ENCODE assay signal across 9 mouse cellular contexts in the genomic region with DNA sequence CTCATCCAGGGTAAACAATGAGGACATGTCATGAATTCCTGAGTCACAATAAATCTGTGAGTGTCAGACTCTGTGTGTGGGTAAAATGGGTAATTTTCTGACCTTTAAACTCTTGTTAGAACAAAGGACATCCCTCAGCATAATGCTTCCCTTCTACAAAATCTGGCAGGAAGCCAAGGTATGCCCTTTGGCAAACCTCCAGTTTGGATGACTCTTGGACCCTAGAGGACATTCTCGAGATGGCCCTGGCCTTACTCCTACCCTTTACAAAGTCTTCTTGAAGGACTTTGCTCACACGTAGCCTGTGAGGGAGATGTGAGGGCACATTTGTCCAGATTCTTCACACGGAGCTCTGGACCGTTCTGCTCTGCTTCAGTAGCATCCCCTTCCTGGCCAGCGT.
DNase-seq lines count a peak whose midpoint lies in the region; ATAC-seq lines count a peak whose summit lies in the region.
"Had no signal": no experiment of that assay in that cellular context is flagged by ENCODE, and none has a peak within 500 bp of the region (broad histone marks: within the 10 kb centered on the region; RNA-seq: fewer than 3 reads in every experiment).

No protein-coding gene starts in this region.

- H3K9me3 ChIP-seq in heart, embryonic 11.5 days (replicated peaks; ENCODE audit: control insufficient read depth, low read length): no peaks in the 10 kb centered on the region
- no peaks in the 10 kb centered on the region for H3K9me3 ChIP-seq in intestine, embryonic 16.5 days (ENCODE audit: control insufficient read depth, low read length)
- no peaks in the 10 kb centered on the region for H3K9me3 ChIP-seq in forebrain, embryonic 16.5 days (ENCODE audit: control insufficient read depth, low read length)
- H3K9me3 ChIP-seq: midbrain, embryonic 12.5 days had no signal

- WGBS in heart, embryonic 11.5 days (ENCODE audit: insufficient replicate concordance): 40% methylated on average over 5 of the region's 5 CpGs
- WGBS in intestine, embryonic 16.5 days: 38% methylated on average over 5 of the region's 5 CpGs
- 70% methylated on average over 5 of the region's 5 CpGs for WGBS in forebrain, embryonic 16.5 days

- no peak overlapping the region for H3K27ac ChIP-seq in heart, embryonic 11.5 days (ENCODE audit: low read depth, low read length)
- H3K27ac ChIP-seq in intestine, embryonic 16.5 days (ENCODE audit: low read length): no peak overlapping the region
- no peak overlapping the region for H3K27ac ChIP-seq in forebrain, embryonic 16.5 days (ENCODE audit: low read length)
- H3K27ac ChIP-seq: midbrain, embryonic 12.5 days had no signal

- H3K27me3 ChIP-seq in heart, embryonic 11.5 days (ENCODE audit: control insufficient read depth, insufficient read depth, low read length): no peaks in the 10 kb centered on the region
- no peaks in the 10 kb centered on the region for H3K27me3 ChIP-seq in intestine, embryonic 16.5 days (replicated peaks; ENCODE audit: control insufficient read depth, insufficient read depth, low read length)
- H3K27me3 ChIP-seq in forebrain, embryonic 16.5 days (replicated peaks; ENCODE audit: control insufficient read depth, insufficient read depth, low read length): no peaks in the 10 kb centered on the region
- H3K27me3 ChIP-seq: midbrain, embryonic 12.5 days had no signal

- intact Hi-C loops in heart, postnatal 36 days (cut with DNase I): no loop called here

- ATAC-seq in heart, embryonic 11.5 days (replicated peaks; ENCODE audit: insufficient number of reproducible peaks, low FRiP score, low TSS enrichment): 0 out of 2 replicates have a peak, but pooled peaks have one; percentile 59
- peak; percentile 93 for ATAC-seq in intestine, embryonic 16.5 days
- ATAC-seq in frontal cortex, adult (ENCODE audit: low TSS enrichment): no peak
- ATAC-seq in forebrain, embryonic 16.5 days: no peak

- no peak overlapping the region for H3K4me2 ChIP-seq in heart, embryonic 11.5 days
- no peak overlapping the region for H3K4me2 ChIP-seq in intestine, embryonic 16.5 days (ENCODE audit: low read depth, low read length)
- no peak overlapping the region for H3K4me2 ChIP-seq in forebrain, embryonic 16.5 days (ENCODE audit: low read length)
- H3K4me2 ChIP-seq: midbrain, embryonic 12.5 days had no signal

- H3K4me1 ChIP-seq in heart, embryonic 11.5 days (ENCODE audit: control insufficient read depth, insufficient read depth, low read length): peaks cover 4% of the 10 kb centered on the region; the same call in 1 of the 2 replicates
- H3K4me1 ChIP-seq in intestine, embryonic 16.5 days (ENCODE audit: control insufficient read depth, insufficient read depth, low read length): peaks cover 6% of the 10 kb centered on the region; the same call in 1 of the 2 replicates
- no peaks in the 10 kb centered on the region for H3K4me1 ChIP-seq in forebrain, embryonic 16.5 days (replicated peaks; ENCODE audit: control insufficient read depth, insufficient read depth, low read length)
- H3K4me1 ChIP-seq: midbrain, embryonic 12.5 days had no signal

- H3K4me3 ChIP-seq in heart, embryonic 11.5 days (ENCODE audit: low read depth, low read length): no peak overlapping the region
- no peak overlapping the region for H3K4me3 ChIP-seq in intestine, embryonic 16.5 days (ENCODE audit: low read length)
- H3K4me3 ChIP-seq in forebrain, embryonic 16.5 days (replicated peaks; ENCODE audit: low read length): no peak overlapping the region
- H3K4me3 ChIP-seq: midbrain, embryonic 12.5 days had no signal

- no peak for DNase-seq in heart, postnatal 36 days
- peak; percentile 55 to 87 for DNase-seq in adrenal gland, adult (ENCODE audit: inconsistent age in 2 of 2, low spot score in 1 of 2)
- peak; percentile 58 for DNase-seq in lung, postnatal 14 days
- DNase-seq in spleen, adult 18-20 months: no peak

- H3K36me3 ChIP-seq in heart, embryonic 11.5 days (ENCODE audit: control insufficient read depth, insufficient read depth, low read length): no peaks in the 10 kb centered on the region
- H3K36me3 ChIP-seq in intestine, embryonic 16.5 days (ENCODE audit: control insufficient read depth, insufficient read depth, low read length): no peaks in the 10 kb centered on the region
- H3K36me3 ChIP-seq in forebrain, embryonic 16.5 days (ENCODE audit: control insufficient read depth, insufficient read depth): no peaks in the 10 kb centered on the region
- H3K36me3 ChIP-seq: midbrain, embryonic 12.5 days had no signal

- no peak overlapping the region for H3K9ac ChIP-seq in heart, embryonic 11.5 days (ENCODE audit: low read depth, low read length)
- H3K9ac ChIP-seq in intestine, embryonic 16.5 days (ENCODE audit: low read depth, low read length): no peak overlapping the region
- H3K9ac ChIP-seq in forebrain, embryonic 16.5 days (replicated peaks; ENCODE audit: low read depth, low read length): no peak overlapping the region
- H3K9ac ChIP-seq: midbrain, embryonic 12.5 days had no signal

Comparison
In these comparisons a context has a peak if more than half of its experiments do, and no peak if none do; other contexts are left out.
1. ATAC-seq: peak in heart, embryonic 11.5 days (single experiment) and intestine, embryonic 16.5 days (single experiment); none in frontal cortex, adult (single experiment) and forebrain, embryonic 16.5 days (single experiment).
2. DNase-seq: peak in adrenal gland, adult (2 of 2) and lung, postnatal 14 days (single experiment); none in heart, postnatal 36 days (0 of 2) and spleen, adult 18-20 months (0 of 2).